Mouse (Mus musculus) right cerebral cortex, adult 2 months (tissue): ENCODE data around the gene Sap30bp.

Experiments used
- DNase-seq, 2 experiments: peaks; one replicate each; pipeline ENCODE4 v3.0.0; 2021 to 2022; ENCODE audit warnings: low spot score in 2 of 2

Gene Sap30bp

DNA sequence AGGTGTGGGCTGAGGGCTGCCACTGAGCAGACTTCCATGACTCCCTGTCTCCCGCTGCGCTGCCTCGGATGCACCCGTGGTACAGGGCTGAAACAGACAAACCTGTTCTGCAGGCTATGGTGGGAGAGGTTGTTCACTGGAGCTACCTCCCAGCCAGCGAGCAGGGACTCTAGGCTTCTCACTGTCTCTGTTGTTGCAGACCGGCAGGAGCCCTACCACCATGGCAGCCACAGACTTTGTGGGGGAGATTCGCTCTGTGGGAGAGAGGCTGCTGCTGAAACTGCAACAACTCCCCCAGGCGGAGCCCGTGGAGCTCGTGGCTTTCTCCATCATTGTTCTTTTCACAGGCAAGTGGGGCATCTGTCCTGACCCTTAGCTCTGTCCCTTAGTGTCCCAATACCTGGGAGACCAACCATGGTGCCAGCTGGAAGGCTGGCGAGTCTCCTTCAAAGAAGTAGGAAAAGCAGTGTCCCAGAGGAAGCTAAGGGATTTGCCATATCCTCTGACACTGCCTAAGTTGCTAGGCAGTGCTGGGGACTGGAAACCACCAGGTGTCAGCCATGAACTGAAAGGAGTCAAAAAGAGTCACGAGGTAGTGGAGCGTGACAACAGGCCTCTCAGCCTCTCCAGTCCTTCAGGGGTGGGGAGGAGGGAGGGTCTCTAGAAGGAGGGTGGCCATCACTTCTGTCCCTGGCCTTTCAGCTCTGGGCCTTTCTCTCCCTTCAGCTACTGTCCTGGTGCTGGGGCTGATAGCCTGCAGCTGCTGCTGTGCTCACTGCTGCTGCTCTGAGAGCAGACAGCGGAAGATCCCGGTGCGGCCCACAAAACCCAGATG, 27.9 kb upstream of the Sap30bp start:
- DNase-seq: peak; percentile 37 to 40

DNA sequence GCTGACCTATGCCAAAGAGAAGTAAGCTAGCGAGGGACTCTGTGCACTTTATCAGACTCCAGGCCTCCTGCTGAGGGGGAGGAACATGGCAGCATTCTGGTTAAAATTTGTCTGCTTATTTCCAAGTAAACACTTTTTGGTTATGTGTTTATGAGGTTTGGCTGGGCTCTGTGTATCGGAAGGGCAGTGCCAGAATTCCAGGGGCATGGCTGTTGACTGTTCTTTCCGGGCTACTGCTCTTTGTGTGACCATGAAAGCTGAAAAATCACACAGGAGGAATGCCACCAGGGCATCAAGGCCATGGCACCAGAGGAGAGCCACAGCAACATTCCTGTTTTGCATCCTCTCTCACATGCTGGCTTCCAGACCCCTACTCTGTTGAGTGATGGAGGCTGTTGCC, 27.0 kb upstream of the Sap30bp start:
- no peak for DNase-seq

DNA sequence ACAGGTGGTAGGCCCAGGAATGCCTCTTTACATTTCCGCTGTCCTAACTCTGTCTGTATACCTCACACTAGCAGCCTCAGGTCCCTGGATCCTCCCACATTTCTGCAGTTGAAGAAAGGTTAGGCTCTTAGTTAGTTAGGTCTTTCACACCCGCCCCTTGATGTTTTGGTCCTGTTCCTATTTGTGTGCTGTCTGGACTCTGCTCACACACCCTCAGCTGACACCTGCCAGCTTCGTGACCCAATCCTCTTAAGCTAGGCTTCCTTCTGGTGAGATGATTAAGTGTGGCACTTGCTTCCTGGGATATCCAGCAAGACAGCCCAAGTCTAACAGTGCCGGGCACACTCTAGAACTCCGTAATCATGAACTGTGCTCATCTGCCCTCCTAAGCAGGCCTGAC, 26.6 kb upstream of the Sap30bp start:
- DNase-seq: no peak

DNA sequence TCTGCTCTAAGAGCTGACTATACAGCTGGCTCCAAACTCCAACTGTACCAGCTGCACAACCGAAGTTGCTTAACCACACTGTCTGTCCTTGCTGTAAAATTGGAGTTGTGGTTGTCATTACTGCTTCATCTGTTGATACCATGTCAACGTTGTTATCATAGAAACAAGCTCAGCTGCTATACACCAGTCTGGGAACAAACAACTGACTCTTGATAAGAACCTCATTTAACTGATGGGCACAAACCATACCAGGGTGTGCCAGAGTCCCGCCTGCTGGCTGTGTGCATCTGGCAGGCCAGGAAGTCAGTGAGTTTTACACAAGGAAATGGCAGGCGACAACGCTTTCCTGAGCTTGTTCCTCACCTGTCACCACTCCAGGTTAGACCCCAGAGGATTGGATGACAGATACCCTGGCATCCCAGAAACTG, 21.9 kb upstream of the Sap30bp start:
- DNase-seq: no peak

DNA sequence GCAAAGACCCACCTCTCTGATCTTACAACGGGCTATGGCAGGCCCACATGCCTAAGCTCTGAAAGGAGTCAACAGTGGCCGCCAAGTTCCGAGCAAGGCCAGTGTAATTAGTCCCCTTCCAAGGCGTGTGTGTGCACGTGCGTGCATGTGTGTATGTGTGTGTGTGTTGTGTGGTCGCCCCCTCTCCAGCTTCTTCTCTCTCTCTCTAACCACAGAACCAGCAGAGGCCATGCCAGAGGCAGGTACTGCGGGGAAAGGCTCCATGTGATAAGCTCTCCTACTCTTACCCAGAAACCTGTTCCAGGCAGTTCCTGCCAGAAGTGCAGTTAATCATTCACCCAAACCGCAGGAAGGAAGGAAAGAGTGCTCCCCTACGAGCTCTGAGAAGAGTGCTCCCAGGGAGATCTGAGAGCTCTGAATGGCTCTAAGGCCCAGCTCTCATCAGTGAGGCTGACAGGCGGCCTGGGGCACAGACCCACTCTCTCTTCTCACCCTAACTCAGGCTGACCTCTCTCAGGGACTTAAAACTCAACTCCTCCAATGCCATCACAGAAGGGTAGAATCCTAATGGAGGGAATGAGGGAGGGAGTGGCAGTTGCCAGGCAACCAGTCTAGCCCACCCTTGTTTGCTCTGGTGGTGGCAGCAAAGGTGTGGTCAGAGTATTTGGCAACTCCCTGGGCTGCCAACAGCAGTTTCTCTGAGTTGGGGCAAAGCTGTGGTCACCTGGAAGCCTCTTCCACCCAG, 21.3 kb upstream of the Sap30bp start, which contains the start of gene Smim6:
Gene Smim6, plus strand, starts transcription at position 386 of the 745 bp plus-strand sequence.
- no peak for DNase-seq

DNA sequence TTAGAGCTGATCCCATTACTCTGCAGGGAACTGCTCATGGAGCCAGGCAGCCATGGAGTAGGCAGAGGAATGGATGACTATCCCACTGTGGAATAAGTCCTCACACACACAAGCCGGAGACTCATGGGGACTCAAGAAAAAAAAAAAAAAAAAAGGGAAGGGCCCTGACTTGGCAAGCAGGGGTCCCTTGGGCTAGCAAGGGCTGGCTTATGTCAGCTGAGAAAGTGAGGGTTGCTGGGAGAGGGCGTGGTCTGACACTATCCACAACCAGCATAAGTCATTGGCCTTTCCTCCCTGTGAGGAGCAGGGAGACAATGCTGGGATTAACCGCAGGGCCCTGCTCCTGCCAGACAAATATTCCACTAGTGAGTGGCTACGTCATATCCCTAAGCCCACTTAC, 16.5 kb upstream of the Sap30bp start:
- DNase-seq: no peak

DNA sequence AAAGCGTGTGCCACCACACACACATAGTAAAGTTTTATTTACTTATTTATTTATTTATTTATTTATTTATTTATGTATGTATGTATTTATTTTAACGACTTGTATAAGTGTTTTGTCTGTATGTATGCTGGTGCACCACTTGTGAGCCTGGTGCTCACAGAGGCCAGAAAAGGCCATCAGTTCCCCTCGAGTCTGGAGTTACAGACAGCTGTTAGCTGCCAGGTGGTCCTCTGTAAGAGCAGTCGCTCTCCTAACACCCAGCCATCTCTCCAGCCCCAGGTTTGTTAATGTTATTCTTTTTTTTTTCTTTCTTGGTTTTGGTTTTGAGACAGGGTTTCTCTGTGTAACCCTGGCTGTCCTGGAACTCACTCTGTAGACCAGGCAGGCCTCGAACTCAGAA, 14.4 kb upstream of the Sap30bp start:
- DNase-seq: no peak

DNA sequence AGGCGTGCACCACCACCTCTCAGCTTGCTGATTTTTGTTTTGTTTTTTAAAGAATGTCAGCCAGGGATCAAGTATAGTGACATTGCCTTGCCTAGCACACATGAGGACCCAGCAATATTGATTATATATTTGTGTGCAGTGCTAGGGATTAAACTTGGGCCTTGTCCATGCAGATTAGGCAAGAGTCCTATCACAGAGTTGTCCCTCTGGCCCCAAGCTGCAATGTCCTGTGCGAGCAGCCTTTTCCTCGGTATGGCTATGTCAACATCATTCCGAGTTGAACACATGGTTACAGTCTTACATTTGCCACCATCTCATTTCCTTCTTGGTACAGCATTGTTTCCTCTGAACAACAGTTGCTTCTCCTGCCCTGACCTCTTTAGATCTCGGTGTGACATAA, 14.0 kb upstream of the Sap30bp start:
- no peak for DNase-seq

DNA sequence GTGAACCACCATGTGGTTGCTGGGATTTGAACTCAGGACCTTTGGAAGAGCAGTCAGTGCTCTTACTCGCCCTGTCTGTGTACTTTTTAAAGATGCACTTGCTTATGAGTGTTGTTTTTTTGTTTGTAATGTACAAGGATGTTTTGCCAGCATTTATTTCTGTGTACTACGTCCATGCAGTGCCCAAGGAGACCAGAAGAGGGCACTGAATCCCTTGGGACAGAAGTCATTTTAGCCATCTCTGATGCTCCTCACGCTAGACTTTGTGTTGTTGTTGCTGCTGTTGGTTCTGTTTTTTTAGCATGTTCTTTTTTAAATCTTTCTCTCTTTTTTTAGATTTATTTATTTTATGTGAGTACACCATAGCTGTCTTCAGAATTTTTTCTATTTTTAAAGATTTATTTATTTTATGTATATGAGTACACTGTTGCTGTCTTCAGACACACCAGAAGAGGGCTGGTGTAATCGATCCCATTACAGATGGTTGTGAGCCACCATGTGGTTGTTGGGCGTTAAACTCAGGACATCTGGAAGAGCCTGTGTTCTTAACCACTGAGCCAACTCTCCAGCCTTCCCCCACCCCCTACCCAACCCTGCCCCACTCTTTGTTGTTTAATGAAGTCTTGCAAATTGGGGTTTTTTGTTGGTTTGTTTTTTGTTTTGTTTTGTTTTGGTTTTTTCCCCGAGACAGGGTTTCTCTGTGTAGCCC, 12.8 kb upstream of the Sap30bp start:
- peak; percentile 48 to 72 for DNase-seq

DNA sequence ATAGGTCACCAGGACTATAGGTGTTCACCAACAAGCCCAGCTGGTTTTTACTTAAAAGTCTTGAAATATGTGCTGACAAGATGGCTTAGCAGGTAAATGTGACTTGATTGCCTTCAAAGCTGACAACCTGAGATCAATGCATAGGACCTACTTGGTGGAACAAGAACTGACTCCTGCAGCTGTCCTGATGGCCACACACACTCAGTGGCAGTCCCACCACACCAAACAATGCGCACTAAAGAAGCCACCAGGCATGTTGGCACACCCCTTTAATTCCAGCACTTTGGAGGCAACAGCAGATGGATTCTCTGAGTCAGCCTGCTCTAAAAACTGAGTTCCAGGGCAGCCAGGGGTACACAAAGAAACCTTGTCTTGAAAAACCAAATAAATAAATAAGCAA, 11.1 kb upstream of the Sap30bp start:
- DNase-seq: no peak

DNA sequence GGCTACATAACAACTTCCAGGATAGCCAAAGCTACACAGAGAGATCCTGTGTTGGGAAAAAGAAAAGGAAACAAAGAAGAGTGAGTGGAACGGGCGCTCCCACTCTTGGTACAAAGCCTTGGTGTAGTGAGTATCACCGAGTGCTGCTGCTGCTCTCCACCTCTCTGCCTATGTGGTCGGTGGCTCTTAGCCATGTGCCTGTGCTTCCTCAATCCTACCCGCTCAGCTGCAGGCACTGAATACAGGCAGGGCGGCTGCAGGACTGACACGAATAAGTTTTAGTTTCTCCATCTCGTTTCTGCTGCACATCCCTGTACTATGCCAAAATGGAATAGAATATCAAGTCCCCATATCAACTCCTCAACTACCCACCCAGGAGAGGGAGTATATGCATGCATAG, 4.1 kb upstream of the Sap30bp start:
- no peak for DNase-seq

DNA sequence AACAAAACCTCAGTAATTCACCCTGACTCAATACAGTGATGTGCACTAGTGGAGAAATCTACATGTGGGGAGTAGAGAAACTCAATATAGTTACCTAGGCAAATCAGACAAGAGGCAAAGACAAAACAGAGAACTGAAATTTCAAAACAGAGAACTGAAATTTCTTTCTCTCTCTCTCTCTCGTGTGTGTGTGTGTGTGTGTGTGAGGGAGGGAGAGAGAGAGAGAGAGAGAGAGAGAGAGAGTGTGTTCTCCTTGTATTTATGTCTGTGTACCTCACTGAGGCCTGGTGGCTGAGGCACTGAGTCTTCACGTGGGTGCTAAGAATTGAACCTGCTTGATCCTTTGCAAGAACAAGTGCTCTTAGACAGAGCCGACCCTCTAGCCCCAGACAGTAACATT, 3.3 kb upstream of the Sap30bp start:
- DNase-seq: no peak

DNA sequence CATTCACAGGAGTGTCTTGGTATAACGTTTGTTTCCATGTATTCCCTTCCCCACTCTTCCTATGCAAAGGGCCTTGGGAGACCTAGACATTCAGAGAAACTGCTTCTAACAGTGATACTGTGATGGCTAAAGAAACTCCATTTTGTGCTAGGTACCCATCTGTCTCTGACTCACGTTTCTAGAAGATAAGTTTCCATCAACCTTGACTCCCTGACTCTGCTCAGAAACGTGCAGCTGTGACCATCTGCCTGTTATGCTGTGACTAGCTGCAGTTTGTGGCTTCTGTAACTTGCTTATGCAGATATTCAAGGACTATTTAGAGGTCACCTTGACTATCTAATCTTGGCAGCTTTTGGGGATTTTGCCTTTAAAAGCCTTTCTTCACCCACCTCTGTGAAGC, 1.8 kb upstream of the Sap30bp start:
- no peak for DNase-seq

DNA sequence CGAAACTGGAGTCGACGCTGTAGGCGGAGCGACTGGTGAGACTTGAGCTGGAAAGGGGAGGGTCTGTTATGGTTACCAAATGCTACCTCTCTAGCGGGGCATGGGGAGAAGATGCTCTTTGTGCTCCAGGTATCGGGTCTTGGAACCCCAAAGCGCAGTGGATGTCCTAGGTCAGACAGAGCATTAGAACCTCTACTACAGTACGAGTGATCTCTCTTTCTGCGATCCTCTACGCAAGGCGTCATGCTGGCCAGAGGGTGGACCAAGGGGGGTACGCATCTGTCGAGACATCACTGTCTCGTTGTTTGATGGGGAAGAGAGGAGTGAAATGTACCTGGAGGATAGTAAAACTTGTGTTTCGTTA, 647 bp downstream of the Sap30bp start:
- no peak for DNase-seq

DNA sequence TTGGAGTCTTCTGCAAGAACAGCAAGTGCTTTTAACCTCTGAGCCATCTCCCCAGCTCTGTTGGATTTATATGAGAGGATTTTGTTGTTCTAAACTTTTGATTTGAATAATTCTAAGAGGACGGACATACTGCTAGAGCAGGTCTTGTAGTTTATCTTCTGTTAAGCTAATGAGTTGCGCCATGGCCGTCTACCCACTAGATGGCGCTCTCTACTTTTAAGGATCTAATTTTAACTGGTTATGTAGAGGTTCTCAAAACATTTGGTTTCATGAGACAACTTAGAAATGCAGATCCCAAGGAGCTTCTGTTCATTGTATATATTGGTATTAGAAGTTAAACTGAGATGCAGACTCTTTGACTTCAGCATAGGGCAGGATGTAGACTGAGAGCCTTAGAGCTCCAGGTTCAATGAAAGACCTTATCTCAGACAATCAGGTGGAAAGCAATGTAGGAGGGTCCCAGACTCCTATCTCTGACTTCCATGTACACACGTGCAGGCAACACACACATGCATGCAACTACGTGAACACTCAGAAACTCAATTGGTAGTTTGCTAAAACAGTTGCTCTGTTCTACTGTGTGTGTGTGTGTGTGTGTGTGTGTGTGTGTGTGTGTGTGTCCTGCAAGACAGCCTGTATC, 6.7 kb downstream of the Sap30bp start:
- peak; percentile 77 to 82 for DNase-seq

DNA sequence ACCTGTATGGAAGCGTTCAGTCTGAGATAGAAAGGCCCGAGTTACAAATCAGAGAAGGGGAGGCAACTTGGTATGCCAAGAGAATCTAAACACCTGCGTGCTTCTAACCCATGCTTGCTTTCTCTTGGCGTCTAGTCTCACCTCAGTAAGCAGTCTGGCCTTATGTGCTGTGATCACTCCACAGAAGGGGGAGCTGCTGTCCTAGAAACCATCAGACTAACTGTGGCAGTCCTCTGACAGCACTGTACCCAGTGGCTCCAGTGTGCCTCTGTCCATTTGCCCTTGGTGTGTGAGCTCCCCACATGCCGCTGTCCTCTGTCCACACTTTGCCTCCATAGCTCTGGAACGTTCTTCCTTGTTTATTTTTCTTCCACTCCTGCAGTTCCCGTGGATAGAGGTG, 8.9 kb downstream of the Sap30bp start:
- no peak for DNase-seq

DNA sequence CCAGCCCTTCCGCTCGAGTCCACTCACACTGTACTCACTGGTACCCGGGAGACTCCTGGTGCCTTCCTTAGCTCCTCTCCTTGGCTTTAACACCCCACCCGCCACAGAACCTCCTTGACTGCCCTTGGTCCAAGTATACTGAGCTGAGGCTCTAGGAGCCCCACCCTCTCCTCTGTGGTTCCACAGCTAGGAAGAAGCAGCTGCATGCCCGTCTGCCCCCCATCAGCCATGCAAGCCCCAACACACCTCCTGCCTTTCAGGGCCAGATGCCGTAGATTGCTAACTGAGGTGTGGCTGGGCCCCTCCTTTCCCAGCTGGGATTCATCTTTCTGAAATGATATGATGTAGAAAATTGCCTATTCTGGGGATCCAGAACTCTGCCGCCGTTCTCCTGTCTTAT, 12.2 kb downstream of the Sap30bp start:
- no peak for DNase-seq

DNA sequence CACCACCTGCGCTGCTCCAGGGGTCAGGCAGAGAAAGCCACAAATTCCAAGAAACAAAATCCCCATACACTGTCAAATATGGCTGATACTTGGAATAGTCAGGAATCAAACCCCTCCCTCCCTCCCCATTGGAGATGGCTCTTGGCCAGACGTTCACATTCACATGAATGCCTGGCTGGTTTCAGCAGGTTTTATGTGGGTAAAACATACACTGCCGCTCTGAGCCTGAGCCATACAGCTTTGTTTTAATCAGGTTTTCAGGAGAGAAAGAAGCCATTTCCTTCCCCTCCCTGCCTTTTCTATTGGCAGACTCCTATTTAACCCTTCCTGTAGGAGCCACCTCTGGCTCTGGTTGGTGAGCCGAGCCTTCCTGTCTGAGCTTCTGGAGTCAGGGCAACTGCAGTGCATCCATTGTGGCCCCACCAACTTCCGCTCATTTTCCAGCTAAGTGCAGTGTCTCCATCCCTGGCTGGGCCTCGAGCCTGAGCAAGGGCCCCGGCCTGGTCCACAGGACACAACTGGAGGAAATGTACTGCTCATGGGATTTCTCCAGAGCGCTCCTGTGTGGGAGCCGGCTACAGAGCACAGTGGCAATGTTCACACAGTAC, 13.2 kb downstream of the Sap30bp start:
- DNase-seq: no peak

DNA sequence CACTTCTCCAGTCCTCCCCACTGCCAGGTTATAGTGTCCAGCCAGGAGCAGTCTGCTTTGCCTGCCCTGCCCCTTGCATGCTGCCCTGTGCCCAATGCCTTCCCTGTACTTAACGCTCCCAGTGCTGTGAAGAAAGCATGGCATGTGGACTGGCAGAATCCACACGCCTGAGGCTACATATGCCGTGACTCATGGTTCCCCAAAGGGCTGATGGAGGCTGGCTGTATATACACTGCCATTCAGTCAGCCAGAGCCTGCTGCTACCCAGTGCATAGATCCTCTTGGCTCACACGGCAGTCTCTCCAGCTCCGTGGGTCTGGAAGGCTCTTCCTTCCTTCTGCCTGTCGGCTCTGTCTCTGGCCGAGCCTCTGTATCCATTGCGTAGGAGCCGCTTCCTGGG, 15.2 kb downstream of the Sap30bp start:
- no peak for DNase-seq

DNA sequence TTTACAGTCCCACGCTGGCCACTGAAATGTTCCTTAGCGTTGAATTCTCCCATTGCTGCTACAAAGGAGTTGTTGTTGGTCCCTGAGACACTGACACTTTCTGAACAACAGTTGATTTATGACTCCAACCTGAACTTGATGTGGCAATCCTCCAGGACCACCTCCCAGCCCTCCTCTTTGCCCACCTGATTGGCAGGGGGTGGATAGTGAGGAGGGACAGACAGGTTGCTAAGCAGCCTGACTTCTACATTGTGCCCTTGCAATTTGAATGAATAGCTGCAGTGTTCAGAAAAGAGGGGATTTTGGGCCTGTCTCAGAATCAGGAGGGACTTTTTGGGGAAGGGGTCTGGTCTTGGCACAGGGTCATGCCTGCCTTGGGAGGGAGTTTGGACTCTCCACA, 17.6 kb downstream of the Sap30bp start:
- DNase-seq: no peak

DNA sequence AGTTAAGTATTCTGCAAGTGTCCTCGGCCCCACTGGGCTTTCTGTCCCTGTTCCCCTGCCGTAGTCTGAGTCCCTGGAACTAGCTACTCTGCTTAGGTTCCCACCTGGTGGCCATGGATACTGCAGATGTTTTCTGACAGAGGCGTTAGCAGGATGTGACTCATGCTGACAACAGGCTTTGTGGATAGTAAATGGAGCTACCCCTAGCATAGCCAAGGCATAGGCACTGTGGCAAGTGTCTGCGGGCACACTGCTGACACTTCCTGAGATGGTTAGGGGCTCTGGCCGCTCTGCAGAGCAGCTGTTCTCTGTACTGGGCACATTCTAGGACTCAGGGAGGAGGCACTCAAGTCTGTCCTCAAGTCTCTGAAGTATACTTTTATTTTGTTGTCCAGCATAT, 21.6 kb downstream of the Sap30bp start:
- no peak for DNase-seq
